Mouse (Mus musculus): ENCODE measurements at regions not wholly inside any gene's neighbourhood (a gene's known extent, or its start where the extent isn't known, plus 50 kb on each side); places are given as distances from the start of the nearest gene placed in this dataset.
A peak's percentile ranks its signal among the peaks of the same experiment; 100 is the strongest.

- DNase-seq, result no peak
Measured at GRCm38 (mm10) chr4:45713046-45713706, 85.6 kb upstream of the Aldh1b1 start.

GRCm38 (mm10) chr4:45703997-45704396 lies 94.8 kb upstream of the Aldh1b1 start:
- DNase-seq, result no peak

GRCm38 (mm10) chr4:45699601-45700000 lies 99.2 kb upstream of the Aldh1b1 start:
- DNase-seq, result peak; percentile 81

GRCm38 (mm10) chr4:45695239-45695638 lies 103.6 kb upstream of the Aldh1b1 start:
- DNase-seq, result no peak

GRCm38 (mm10) chr4:45689991-45690916 lies 108.6 kb upstream of the Aldh1b1 start:
- peak; percentile 30 for DNase-seq

GRCm38 (mm10) chr4:45689572-45689971 lies 109.2 kb upstream of the Aldh1b1 start:
- no peak for DNase-seq

- no peak for DNase-seq
Measured at GRCm38 (mm10) chr4:45688233-45688632, 110.6 kb upstream of the Aldh1b1 start.

- no peak for DNase-seq
Measured at GRCm38 (mm10) chr4:45685031-45685430, 113.8 kb upstream of the Aldh1b1 start.

GRCm38 (mm10) chr4:45683205-45683604 lies 115.6 kb upstream of the Aldh1b1 start:
- DNase-seq, result peak; percentile 79

- DNase-seq, result no peak
Measured at GRCm38 (mm10) chr4:45682746-45683145, 116.1 kb upstream of the Aldh1b1 start.

GRCm38 (mm10) chr4:45676137-45676536 lies 122.7 kb upstream of the Aldh1b1 start:
- no peak for DNase-seq

GRCm38 (mm10) chr4:45674291-45674690 lies 124.5 kb upstream of the Aldh1b1 start:
- DNase-seq, result no peak

GRCm38 (mm10) chr4:45673081-45673819 lies 125.6 kb upstream of the Aldh1b1 start:
- DNase-seq, result peak; percentile 23

- no peak for DNase-seq
Measured at GRCm38 (mm10) chr4:45672262-45673076, 126.4 kb upstream of the Aldh1b1 start.

GRCm38 (mm10) chr4:45664372-45664771 lies 132.1 kb upstream of the Shb start:
- no peak for DNase-seq

- no peak for DNase-seq
Measured at GRCm38 (mm10) chr4:45657350-45657978, 125.2 kb upstream of the Shb start.

GRCm38 (mm10) chr4:45655780-45656179 lies 123.5 kb upstream of the Shb start:
- no peak for DNase-seq

- no peak for DNase-seq
Measured at GRCm38 (mm10) chr4:45654804-45655155, 122.5 kb upstream of the Shb start.

- DNase-seq, result no peak
Measured at GRCm38 (mm10) chr4:45654019-45654803, 121.9 kb upstream of the Shb start.

- no peak for DNase-seq
Measured at GRCm38 (mm10) chr4:45648884-45649577, 116.8 kb upstream of the Shb start.

- no peak for DNase-seq
Measured at GRCm38 (mm10) chr4:45647514-45647913, 115.2 kb upstream of the Shb start.
